Mouse (Mus musculus) olfactory bulb, adult 2 months (tissue): ENCODE results near the gene Gpr84.

Source experiments
- CTCF ChIP-seq: fragments of 200-500 bp; IDR thresholded peaks from 2 replicates; pipeline ENCODE4 v1.5.1; 2012; ENCODE audit warnings: low read depth, mild to moderate bottlenecking, low read length, moderate library complexity; ENCODE audit not compliant: insufficient read depth
- POLR2A ChIP-seq: fragments of 200-500 bp; IDR thresholded peaks from 2 replicates; pipeline ENCODE4 v1.6.1; 2012; ENCODE audit warnings: mild to moderate bottlenecking, low read depth, low read length, moderate library complexity; ENCODE audit not compliant: insufficient read depth

GRCm38 (mm10) chr15:103340786-103341185 is 30.4 kb upstream of the Gpr84 start:
- no peak for TF ChIP-seq CTCF
- no peak for TF ChIP-seq POLR2A
